Mouse (Mus musculus) gastrocnemius, postnatal 4 days (tissue): ENCODE measurements around the gene Lrrc10. TPM values are rescaled to one million over a fixed set of nuclear protein-coding genes. Genes with fewer than 3 reads are reported as not detected.
A peak's percentile ranks its signal among the peaks of the same experiment; 100 is the strongest.
"Not testable (repeated sequence)": the region's sequence is repeated elsewhere in the genome, so short reads cannot be mapped to it uniquely, and the experiment has no call there.

Source experiments
- DNase-seq, 2 experiments: peaks; one replicate each; pipeline ENCODE4 v3.0.0; 2021 to 2022; ENCODE audit warnings: low spot score in 2 of 2, mixed read lengths in 2 of 2
- total RNA-seq, 2 experiments: library from RNA; stranded (reverse); gene quantifications; 2 replicates each; pipeline ENCODE4 v1.2.3; 2021

Lrrc10 gene
- total RNA-seq, 2 experiments from 2014 or later, result 0.18 to 0.20 TPM

GRCm38 (mm10) chr10:117043497-117044166 lies 1.5 kb upstream of the Lrrc10 start:
- not testable (repeated sequence) for DNase-seq

- no peak for DNase-seq
These were observed 4.1 kb downstream of the Lrrc10 start for GRCm38 (mm10) chr10:117049253-117049652.

- no peak for DNase-seq
These were observed 4.9 kb downstream of the Lrrc10 start for GRCm38 (mm10) chr10:117049961-117050597.

- no peak for DNase-seq
These were observed 10.5 kb downstream of the Lrrc10 start for GRCm38 (mm10) chr10:117055668-117056067.

GRCm38 (mm10) chr10:117062894-117063253 lies 17.7 kb downstream of the Lrrc10 start:
- DNase-seq, result no peak

GRCm38 (mm10) chr10:117063254-117064021 lies 18.3 kb downstream of the Lrrc10 start, which contains the start of gene Cct2:
Gene Cct2 (minus strand): TSS chr10:117063814.
- peak; percentile 86 to 93 for DNase-seq

- no peak for DNase-seq
These were observed 18.9 kb downstream of the Lrrc10 start for GRCm38 (mm10) chr10:117064076-117064475.

- no peak for DNase-seq
These were observed 24.0 kb downstream of the Lrrc10 start for GRCm38 (mm10) chr10:117069109-117069508.

GRCm38 (mm10) chr10:117072191-117072888 lies 27.2 kb downstream of the Lrrc10 start:
- no peak for DNase-seq

GRCm38 (mm10) chr10:117073176-117073575 lies 28.0 kb downstream of the Lrrc10 start:
- no peak for DNase-seq

- DNase-seq, result peak in 1 of 2 experiments; percentile 51
These were observed 33.1 kb downstream of the Lrrc10 start for GRCm38 (mm10) chr10:117078284-117078683.

- DNase-seq, result no peak
These were observed 36.2 kb downstream of the Lrrc10 start for GRCm38 (mm10) chr10:117081326-117081725.

- no peak for DNase-seq
These were observed 36.8 kb downstream of the Lrrc10 start for GRCm38 (mm10) chr10:117081914-117082359.

- no peak for DNase-seq
These were observed 44.5 kb downstream of the Lrrc10 start for GRCm38 (mm10) chr10:117089628-117090027.

GRCm38 (mm10) chr10:117094504-117095329 lies 49.6 kb downstream of the Lrrc10 start:
- peak in 1 of 2 experiments; percentile 18 for DNase-seq

GRCm38 (mm10) chr10:117096096-117096495 lies 51.0 kb downstream of the Lrrc10 start:
- DNase-seq, result no peak
